Mouse (Mus musculus) kidney, postnatal 4 days (tissue): ENCODE data around the gene Lbhd1.
"Not testable (repeated sequence)": the region's sequence is repeated elsewhere in the genome, so short reads cannot be mapped to it uniquely, and the experiment has no call there.

Source experiments
- DNase-seq, 2 experiments: peaks; one replicate each; pipeline ENCODE4 v3.0.0; 2021; ENCODE audit warnings: mixed read lengths in 2 of 2

The Lbhd1 gene

DNA sequence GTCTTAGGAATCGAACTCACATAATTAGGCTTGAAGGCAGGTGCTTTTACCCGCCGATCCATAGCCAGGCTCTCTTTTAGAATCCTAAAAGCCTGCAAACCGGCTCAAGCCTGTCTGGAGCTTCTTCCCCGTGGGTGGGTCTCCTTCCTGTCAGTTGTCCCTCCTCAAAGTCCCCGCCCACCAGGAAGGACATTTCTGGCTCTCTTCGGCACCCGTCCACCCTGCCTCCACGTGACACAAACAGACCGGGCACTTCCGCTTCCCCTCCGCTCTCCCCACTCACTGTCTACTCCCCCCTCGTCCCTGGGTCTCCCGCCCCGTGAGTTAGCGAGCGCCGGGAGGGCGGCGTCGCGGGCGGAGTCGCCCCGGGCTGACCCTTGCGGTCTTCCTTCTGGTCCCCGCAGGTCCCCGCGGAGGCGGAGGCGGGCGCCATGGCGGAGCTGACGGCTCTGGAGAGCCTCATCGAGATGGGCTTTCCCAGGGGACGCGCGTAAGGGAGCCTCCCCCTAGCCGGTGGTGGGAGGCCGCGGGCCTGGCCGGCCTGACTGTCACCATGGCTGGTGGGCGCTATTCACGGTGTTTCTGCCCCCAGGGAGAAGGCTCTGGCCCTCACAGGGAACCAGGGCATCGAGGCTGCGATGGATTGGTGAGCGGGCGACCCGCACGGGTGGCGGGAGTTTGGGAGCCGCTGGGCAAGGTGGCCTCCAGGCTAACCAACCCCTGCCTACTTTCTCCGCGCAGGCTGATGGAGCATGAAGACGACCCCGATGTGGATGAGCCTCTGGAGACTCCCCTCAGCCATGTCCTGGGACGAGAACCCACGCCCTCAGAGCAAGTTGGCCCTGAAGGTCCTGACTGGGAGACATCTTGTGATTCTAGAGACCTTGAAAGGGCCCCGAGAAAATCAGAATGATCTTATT is 12.0 kb upstream of the Lbhd1 start, which contains the start of gene Ubxn1:
Ubxn1 (plus strand) TSS at position 230 of the 920 bp plus-strand sequence.
- DNase-seq: peak; percentile 95 to 97

DNA sequence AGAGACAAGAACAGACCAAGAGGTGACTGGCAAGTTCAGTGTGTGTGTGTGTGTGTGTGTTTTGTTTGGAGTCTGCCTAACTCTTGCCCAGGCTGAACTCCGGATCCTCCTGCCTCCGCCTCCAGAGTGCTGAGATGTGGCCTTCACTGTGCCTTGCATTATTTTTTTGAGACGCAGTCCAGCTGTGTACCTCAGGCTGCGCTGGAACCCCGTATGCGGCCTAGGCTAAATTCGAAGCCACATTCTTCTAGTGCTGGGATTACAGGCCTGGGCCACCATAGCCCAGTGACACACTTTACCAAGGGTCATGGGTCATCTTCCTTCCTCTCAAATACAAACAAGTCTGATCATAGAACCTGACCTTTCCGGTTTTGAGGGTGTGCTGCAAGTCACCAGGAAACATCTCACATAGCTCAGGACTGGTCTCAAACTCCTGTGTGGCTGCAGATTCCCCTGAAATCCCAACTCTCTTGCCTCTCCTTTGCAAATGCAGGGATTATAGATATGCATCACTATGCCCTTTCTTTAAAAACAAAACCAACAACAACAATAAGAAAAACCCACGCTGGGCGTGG is 11.2 kb upstream of the Lbhd1 start:
- no peak for DNase-seq

DNA sequence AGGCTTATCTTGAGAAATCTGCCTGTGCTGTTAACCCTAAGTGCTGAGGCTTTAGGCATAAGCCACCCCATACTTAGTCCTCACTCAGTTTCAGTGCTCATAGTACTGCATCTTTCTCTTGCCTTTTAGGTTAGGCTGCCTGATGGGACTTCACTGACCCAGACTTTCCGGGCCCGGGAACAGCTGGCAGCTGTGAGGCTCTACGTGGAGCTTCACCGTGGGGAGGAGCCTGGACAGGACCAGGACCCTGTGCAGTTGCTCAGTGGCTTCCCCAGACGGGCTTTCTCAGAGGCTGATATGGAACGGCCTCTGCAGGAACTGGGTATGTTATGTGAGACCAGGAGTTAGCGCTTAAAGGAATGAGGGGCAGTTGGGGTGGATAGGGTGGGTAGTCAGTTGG is 8.5 kb upstream of the Lbhd1 start:
- DNase-seq: no peak

DNA sequence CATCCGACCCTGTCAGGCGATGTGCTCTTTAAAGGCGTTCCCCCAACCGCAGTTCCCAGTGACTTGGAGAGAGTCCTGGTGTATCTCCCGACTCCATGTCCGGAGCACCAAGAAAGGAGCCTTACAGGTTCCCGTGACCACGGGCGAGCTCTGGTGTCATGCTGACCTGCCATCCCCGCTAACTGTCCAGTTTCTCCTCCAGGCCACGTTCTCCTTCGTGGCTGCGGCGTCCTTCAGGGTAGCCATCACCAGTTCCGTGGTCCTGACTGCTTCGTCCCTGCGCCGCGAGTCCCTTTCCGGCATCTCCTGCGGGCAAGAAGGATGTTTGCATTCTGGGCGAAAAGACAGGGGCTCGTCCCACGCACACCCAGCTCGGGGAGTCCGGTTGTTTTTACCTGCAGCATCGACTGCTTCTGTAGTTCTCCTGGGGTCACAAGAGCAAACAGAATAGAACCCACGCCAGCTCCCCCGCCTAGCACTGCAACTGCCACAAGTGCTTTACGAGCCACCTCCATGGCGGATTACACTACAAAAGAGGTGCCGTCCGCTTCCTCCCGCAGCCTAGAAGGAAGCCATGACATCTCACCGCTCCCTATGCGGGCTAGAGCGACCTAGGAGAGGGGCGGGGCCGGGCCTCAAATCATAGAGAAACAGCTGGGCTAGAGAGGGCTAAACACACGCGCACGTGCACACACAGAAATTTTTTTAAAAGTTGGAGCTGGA is 3.1 kb upstream of the Lbhd1 start, which contains the start of gene Uqcc3:
Uqcc3 (minus strand) TSS at position 613 of the 723 bp plus-strand sequence.
- DNase-seq: peak; percentile 90 to 95

DNA sequence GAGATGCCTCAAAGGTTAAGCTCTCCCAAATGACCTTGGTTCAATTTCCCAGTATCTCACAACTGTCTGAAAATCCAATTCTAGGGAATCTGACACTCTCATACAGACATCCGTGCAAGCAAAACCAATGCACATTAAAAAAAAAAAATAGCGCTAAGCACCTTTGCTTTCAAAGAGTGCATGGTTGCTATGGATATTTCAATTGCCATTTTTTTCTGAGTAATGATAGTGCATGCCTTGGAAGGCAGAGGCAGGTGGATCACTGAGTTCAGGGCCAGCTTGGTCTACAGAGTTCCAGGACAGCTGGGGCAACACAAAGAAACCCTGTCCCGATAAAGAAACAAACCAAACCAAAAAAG is 2.5 kb upstream of the Lbhd1 start:
- DNase-seq: no peak

DNA sequence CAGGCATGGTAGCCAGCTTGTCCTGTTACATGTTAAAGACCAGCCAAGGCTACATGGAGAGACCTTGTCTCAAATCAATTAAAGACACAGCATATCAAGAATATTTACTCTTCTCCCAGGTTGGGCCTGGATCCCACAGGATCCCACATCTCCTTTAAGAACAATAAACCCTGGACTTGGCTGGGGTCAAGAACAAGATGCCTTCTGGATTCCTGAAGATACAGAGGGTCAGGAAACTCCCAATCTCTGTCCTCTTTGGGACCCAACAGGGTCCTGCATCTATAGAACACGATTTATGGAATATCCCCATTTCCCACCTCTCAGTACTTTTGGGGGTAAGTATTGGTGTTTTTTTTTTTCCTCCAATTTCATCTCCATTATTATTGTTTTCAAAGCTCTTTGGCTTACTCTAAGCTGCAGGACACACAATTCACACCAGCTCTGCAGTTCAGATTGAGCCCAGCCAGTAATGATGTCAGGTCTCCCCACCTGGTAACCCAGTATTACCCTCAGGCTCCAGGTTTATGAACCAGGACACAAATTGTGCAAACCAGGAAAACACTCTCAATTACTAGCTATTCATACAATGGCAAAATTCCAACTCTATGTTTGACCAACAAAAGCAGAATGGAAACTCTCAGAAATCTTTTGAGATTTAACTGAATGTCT is 3.5 kb downstream of the Lbhd1 start:
- no peak for DNase-seq

DNA sequence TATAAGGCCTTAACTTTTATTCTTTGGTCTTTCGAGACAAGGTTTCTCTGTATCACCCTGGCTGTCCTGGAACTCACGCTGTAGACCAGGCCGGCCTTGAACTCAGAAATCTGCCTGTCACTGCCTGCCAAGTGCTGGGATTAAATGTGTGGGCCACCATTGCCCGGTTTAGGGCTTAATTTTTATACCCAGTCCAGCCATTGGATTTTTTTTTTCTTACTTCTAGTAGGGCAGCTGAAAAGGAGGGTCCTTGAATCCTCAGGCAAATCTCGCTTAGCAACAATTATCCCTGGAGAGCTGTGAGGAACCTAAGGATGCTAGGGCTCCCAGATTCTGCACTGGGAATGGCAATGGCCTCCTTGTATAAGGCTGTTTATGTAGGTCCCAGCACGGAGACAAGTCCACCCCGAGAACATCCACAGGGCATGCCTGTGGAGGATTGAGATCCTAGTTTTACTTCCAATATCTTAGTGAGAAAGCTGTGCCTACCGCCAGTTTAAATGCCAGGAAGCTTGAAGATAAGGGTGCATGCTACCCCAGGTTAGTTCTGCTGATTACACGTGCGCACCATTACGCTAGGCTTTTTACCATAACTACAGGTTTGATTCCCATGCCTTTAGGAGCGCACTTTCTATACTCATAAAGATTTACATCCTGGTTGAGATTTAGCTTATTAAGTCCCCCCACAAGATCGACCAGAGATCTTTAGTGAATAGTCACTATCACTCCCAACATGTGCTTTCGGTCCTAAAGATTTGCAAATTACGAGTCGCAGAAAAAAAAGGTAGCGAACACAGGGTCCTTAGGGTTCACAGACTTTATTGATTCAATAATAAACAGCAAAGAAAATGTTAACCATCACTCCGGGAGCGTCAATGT is 4.3 kb downstream of the Lbhd1 start:
- no peak for DNase-seq

DNA sequence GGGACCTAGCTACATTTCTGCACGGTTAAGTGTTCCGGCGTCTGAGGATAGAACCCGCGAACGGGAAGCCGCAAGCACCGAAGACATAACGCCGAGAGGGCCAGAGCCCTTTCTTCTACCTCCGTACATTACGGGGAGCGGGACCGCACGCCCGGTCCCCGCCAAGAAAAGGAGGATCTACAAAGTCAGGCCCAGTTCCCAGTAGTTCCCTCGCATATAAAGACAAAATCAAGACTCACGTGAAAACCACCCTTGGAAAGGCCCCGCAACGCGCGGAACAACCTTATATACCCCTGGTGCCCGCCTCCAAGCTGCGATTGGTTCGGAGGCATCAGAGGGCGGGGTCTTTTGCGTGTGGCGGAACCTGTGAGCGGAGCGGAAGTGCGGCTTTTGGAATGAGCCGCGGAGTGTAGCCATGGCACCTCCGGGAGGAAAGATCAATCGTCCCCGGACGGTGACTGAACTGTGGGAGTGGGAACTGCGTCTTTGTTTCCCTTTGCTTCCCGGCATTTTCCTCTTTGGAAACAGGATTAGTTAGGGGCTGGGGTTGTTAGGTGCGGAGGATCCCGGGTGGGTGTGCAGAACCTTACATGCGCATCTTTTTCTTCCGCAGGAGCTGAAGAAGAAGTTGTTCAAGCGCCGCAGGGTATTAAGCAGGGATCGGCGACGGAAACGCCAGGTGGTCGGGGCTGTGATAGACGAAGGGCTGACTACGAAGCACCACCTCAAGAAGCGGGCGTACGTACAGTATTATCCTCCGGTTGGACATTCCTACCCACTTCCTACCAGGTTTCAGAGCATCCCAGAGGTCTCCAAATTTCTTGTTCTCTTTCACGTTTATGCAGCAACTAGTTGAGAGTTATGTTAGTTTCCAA is 5.2 kb downstream of the Lbhd1 start, which contains the start of the genes 1810009A15Rik and Gm49416:
1810009A15Rik (plus strand) TSS at position 343 of the 875 bp plus-strand sequence.
Gm49416 (plus strand) TSS at position 416 of the 875 bp plus-strand sequence.
- peak; percentile 95 to 98 for DNase-seq

DNA sequence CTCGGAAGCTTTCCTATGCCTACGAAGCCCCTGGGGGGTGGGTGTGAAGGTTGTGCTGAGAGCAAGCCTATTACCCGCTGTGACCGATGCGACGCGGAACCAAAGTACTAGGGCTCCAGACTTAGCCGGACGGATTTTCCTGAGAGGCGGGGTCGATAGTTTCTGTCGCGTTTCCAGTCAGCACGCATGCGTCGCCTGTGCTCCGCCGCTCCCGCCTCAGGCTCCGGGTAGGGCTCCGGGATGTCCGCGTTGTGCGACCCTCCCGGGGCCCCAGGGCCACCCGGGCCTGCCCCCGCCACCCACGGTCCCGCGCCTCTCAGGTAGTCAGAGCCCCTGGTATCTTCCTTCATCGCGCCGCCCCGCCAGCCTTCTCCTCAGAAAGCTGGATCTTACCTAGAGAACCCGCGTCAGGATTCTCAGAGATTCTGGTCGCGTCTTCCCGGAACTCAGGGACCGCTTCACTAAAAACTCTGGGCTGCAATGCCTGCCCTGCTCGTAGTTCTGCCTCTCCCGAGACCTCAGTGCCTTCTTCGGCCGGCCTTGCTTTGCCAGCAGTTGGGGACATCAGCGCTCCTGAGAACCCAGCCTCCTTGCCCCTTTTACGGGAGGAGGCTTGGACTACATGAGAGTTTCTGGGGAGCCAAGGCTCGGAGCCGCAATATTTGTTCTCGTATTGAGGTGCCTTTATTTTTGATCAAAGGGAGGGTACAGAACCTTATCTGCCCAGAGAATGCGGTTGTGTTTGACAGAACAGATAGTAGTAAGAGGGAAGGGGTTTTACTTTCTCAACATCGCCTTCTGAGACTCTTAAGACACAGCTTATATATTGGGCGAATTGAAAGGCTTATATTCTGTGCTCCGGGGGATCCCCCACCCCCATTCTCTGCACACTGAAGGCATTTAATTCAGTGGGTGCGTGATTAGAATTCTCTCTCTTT is 9.6 kb downstream of the Lbhd1 start, which contains the start of gene Ints5:
Ints5 (plus strand) TSS at position 177 of the 938 bp plus-strand sequence.
- DNase-seq: peak; percentile 89 to 91

DNA sequence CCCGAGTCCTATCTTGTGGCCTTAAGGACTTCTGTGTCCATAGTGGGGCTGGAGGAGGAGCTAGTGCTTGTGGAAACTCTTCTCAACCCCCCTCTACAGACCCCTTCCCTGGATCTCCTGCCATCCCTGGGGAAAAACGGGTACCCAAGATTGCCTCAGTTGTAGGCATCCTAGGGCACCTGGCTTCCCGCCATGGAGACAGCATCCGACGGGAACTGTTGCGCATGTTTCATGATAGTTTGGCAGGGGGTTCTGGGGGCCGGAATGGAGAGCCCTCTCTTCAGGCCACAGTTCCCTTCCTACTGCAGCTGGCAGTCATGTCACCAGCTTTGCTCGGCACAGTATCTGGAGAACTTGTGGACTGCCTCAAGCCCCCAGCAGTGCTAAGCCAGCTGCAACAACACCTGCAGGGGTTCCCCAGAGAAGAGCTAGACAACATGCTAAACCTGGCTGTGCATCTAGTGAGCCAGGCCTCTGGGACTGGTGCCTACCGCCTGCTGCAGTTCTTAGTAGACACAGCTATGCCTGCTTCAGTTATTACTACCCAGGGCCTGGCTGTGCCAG is 11.9 kb downstream of the Lbhd1 start:
- DNase-seq: no peak

DNA sequence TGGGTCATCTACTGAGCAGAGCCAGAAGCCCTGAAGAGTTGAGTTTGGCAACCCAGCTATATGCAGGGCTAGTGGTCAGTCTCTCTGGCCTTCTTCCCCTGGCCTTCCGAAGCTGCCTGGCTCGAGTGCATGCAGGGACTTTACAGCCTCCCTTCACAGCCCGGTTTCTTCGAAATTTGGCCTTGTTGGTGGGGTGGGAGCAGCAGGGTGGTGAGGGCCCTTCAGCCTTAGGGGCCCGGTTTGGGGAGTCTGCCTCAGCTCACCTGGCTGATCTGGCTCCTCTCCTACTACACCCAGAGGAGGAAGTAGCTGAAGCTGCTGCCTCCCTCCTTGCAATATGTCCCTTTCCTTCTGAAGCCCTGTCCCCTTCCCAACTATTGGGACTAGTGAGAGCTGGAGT is 12.7 kb downstream of the Lbhd1 start:
- DNase-seq: not testable (repeated sequence)

DNA sequence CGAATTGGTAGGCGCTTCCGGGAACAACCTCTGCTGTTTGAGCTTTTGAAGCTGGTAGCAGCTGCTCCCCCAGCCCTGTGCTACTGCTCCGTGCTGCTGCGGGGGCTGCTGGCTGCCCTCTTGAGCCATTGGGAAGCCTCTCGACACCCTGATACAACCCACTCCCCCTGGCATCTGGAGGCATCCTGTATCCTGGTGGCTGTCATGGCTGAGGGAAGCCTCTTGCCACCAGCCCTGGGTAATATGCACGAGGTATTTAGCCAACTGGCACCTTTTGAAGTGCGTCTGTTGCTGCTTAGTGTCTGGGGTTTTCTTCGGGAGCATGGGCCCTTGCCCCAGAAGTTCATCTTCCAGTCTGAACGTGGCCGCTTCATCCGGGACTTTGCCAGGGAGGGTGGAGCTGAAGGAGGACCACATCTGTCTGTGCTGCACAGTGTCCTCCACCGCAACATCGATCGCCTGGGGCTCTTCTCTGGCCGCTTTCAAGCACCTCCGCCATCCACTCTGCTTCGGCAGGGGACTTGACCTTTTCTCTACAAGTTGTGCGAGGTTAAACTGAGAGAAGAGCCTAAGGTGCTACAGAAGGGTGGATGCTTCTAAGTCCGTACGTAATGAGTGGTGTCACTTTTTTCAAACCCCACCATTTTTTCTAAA is 13.8 kb downstream of the Lbhd1 start:
- peak; percentile 70 to 77 for DNase-seq

DNA sequence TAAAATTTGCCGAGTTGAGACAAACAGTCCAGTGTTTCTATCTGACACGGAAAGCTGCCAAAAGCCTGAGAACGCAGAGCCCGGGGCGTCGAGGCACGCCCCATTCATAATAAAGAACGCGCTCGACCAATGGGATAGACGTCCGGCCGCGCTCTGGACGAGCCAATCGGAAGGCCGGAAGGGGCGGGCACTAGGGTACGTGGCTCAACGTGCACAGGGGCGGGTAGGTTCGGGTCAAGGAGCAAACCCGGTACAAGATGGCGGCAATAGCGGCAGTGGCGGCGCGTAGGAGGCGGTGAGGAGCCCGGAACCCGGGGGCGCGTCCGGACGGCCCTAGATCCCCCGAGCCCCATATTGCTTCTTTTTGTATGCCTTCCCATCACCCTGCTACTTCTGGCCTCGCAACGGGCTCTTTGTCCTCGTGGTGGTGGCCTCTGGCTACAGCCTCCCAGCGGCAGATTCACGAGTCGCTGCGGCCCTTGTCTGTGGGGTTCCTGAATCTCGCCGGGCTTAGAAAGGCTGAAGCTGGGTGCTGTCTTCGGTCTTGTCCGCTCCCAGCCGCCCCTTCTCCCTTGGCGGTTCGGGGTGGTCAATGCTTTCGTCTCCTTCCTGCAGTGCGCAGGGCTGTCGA is 14.4 kb downstream of the Lbhd1 start, which contains the start of gene Ganab:
Ganab (plus strand) TSS at position 207 of the 631 bp plus-strand sequence.
- DNase-seq: peak; percentile 95 to 98

DNA sequence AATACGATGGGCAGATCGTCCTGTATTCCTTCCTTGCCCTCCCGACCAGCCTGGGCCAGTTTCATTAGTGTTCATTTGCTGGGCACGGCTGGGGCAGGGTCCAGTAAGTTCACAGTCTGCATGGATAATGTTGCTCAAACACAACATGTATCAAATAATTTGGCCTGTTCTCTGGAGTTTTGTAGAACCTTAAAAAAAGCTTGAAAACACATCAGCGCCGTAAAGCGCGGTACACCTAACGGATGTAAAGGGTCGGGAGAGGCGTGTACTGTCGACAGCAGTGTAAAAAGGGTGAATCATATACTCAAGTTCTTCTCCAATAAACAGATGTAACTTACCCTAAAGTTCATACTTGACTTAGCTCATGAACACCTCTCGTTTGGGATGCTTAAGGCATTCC is 15.0 kb downstream of the Lbhd1 start:
- no peak for DNase-seq

DNA sequence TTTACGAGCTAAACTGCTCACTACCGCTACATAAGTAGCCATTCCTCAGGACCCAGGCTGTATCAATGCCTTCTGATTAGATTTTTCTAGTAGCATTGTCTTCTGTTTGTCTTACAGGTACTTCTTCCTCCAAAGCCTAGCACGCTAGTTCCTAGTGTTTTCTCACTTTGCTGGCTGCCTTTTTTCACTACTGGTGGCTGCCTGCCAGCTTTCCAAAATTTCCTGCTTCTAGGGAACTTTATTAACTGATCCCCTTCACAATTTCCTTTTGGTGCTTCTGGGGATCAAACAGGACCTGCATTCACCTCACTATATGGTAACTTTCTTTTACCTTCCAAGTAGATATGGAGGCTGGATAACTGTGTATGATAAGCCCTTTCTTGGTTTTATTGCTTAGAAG is 15.5 kb downstream of the Lbhd1 start:
- DNase-seq: peak; percentile 36 to 45

DNA sequence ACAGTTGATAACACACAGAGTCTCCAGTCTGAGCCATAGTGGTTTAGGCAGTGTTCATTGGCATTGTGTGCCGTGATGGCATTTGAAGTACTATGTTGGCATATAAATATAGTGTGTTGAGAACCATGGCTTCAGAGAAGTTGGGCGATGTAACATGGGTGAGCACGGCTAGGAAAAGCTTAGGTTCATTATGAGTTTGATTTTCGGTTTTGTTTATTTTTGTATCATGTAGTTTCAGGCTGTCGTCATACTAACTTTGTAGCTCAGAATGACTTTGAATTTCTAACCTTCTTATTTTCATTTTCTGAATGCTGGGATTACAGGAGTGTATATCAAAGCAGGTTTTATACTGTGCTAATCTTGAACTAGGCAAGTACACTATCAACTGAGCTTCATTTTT is 19.9 kb downstream of the Lbhd1 start:
- DNase-seq: no peak

DNA sequence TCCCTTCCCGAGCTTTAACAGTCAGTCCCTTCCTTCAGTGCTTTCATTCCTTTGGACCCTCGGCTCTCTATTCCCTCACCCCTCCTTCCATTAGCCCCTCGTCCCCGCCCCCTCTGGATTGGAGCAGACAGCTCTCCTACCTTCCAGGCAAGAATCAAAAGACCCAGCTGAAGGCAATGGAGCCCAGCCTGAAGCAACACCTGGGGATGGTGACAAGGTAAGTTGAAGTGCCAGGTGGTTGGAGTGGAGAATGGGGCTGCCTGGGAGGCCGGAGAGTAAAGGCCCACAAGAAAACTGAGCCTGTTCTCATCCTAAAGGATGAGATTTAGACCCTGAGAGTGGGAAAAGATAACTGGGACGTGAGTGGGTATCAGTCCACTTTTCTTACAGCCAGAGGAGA is 25.0 kb downstream of the Lbhd1 start:
- DNase-seq: no peak

DNA sequence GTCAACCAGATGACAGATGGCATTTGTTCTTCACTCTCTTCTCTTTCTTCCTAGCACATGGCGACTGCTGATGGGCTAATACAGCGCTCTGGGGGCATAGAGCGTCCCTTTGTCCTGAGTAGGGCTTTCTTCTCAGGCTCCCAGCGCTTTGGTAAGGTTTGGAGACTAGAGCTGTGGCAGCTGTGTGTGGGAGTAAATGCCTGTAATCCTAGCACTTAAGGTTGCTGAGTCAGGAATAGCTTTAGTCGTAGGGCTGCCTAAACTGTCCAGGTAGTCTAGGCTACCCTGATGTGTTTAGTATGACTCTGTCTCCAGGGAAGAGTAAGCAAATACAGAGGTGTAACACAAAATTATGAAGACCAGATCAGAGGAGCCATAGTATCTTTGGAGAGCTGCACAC is 28.3 kb downstream of the Lbhd1 start:
- DNase-seq: no peak
